Mouse (Mus musculus) testis, adult 2 months (tissue): ENCODE results near the gene Olfr1344.

Experiments used
- CTCF ChIP-seq: fragments of 200-500 bp; IDR thresholded peaks from 2 replicates; pipeline ENCODE4 v1.5.1; 2012; ENCODE audit warnings: low read depth, mild to moderate bottlenecking, inconsistent platforms, low read length, moderate library complexity; ENCODE audit not compliant: control insufficient read depth, insufficient read depth, insufficient replicate concordance
- POLR2A ChIP-seq: fragments of 200-500 bp; IDR thresholded peaks from 2 replicates; pipeline ENCODE4 v1.6.1; 2012; ENCODE audit warnings: low read depth, mild to moderate bottlenecking, inconsistent platforms, low read length, moderate library complexity; ENCODE audit not compliant: control insufficient read depth

- TF ChIP-seq POLR2A (no peak), CTCF (no peak)
Measured at GRCm38 (mm10) chr7:6419894-6420293, 18.6 kb upstream of the Olfr1344 start.
